Mouse (Mus musculus): ENCODE data around the gene Rnase10. TPM values are rescaled to one million over a fixed set of nuclear protein-coding genes. Genes with fewer than 3 reads are reported as not detected.

The Rnase10 gene
- not detected for polyA plus RNA-seq (2014; fragmentation: Illumina TruSeq; extraction: RNeasy Lipid Tissue Mini Kit (QIAGEN cat#74804); ENCODE audit: low replicate concordance)

DNA sequence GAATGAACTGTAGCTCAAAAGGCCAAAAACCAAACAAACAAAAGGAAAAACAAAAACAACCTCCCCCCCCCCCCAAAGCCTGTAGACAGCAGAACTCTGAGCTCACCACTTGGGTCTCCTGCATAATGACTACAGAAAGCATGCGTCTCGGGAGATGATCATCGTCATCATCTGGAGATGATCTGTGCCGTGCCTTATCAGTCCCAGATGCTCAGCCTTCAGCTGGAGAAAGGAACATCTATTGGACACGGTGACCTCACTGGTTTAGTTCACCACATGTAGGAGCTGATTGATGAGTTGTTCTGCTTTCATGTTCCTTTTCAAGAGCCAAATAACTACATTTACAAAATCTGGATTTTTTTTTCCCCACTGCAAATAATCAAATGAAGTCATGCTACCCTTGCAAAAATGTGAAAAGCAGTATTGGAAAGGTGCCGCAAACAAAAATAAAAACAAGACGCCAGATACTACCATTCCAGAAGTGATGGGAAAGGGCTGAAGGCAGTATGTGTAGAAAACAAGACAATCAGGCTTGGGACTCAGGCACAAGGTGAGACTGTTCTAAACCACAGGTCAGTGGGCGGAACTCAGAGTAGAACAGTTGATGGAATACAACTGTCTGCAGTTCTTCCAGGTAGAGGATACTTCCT is at the start of gene Rnase10:
Gene Rnase10 (plus strand): TSS at position 600 of the 650 bp plus-strand sequence.

GRCm38 (mm10) chr14:51041769-51042168 is 34.2 kb downstream of the Rnase10 start, which contains the start of gene Rnase9:
Gene Rnase9, minus strand, starts transcription at chr14:51041869.

DNA sequence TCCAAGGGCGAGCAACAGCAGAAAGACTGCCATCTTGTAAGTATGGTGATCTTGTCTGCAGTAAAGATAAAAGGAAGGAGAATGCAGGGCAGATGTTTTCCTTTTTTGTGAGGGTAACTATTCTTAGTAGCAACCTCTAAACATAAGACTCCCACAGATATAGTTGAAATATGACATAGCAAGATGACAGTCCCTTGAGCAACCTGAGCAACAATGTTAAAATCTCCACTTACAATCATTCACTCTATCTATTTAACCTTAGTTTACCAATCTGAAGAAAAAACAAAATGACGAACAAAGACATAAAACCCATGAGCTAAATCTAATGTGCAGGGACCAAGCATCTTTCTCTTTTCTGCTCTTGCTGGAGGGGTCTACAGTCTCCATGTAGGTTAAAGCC is 42.5 kb downstream of the Rnase10 start, which contains the start of gene Rnase11:
Gene Rnase11 (minus strand): TSS at position 101 of the 400 bp plus-strand sequence.

GRCm38 (mm10) chr14:51057401-51057831 is 49.9 kb downstream of the Rnase10 start, which contains the start of gene Rnase12:
Gene Rnase12, minus strand, starts transcription at chr14:51057661.

Other genes starting within 250 kb of the Rnase10 start
- 15.0 TPM for gene Ttc5, start 222.2 kb upstream of the Rnase10 start, polyA plus RNA-seq (2014; fragmentation: Illumina TruSeq; extraction: RNeasy Lipid Tissue Mini Kit (QIAGEN cat#74804); ENCODE audit: low replicate concordance)
- gene Ccnb1ip1, start 200.0 kb upstream of the Rnase10 start, polyA plus RNA-seq (2014; fragmentation: Illumina TruSeq; extraction: RNeasy Lipid Tissue Mini Kit (QIAGEN cat#74804); ENCODE audit: low replicate concordance), result not detected
- gene Parp2, start 199.9 kb upstream of the Rnase10 start, polyA plus RNA-seq (2014; fragmentation: Illumina TruSeq; extraction: RNeasy Lipid Tissue Mini Kit (QIAGEN cat#74804); ENCODE audit: low replicate concordance), result 40.6 TPM
- gene Tep1, start 137.2 kb upstream of the Rnase10 start, polyA plus RNA-seq (2014; fragmentation: Illumina TruSeq; extraction: RNeasy Lipid Tissue Mini Kit (QIAGEN cat#74804); ENCODE audit: low replicate concordance), result 55.9 TPM
- 5.5 TPM for gene Klhl33, start 110.2 kb upstream of the Rnase10 start, polyA plus RNA-seq (2014; fragmentation: Illumina TruSeq; extraction: RNeasy Lipid Tissue Mini Kit (QIAGEN cat#74804); ENCODE audit: low replicate concordance)
- 6.3 TPM for gene Osgep, start 82.9 kb upstream of the Rnase10 start, polyA plus RNA-seq (2014; fragmentation: Illumina TruSeq; extraction: RNeasy Lipid Tissue Mini Kit (QIAGEN cat#74804); ENCODE audit: low replicate concordance)
- gene Apex1, start 82.8 kb upstream of the Rnase10 start, polyA plus RNA-seq (2014; fragmentation: Illumina TruSeq; extraction: RNeasy Lipid Tissue Mini Kit (QIAGEN cat#74804); ENCODE audit: low replicate concordance), result 6.1 TPM
- gene Pip4p1, start 76.9 kb upstream of the Rnase10 start, polyA plus RNA-seq (2014; fragmentation: Illumina TruSeq; extraction: RNeasy Lipid Tissue Mini Kit (QIAGEN cat#74804); ENCODE audit: low replicate concordance), result 9.2 TPM
- 250 TPM for gene Pnp, start 76.7 kb upstream of the Rnase10 start, polyA plus RNA-seq (2014; fragmentation: Illumina TruSeq; extraction: RNeasy Lipid Tissue Mini Kit (QIAGEN cat#74804); ENCODE audit: low replicate concordance)
- not detected for gene Gm49342, start 63.2 kb upstream of the Rnase10 start, polyA plus RNA-seq (2014; fragmentation: Illumina TruSeq; extraction: RNeasy Lipid Tissue Mini Kit (QIAGEN cat#74804); ENCODE audit: low replicate concordance)
- 51.2 TPM for gene Pnp2, start 51.8 kb upstream of the Rnase10 start, polyA plus RNA-seq (2014; fragmentation: Illumina TruSeq; extraction: RNeasy Lipid Tissue Mini Kit (QIAGEN cat#74804); ENCODE audit: low replicate concordance)
- gene Rnase9, start 34.1 kb downstream of the Rnase10 start, polyA plus RNA-seq (2014; fragmentation: Illumina TruSeq; extraction: RNeasy Lipid Tissue Mini Kit (QIAGEN cat#74804); ENCODE audit: low replicate concordance), result not detected
- not detected for gene Rnase11, start 42.4 kb downstream of the Rnase10 start, polyA plus RNA-seq (2014; fragmentation: Illumina TruSeq; extraction: RNeasy Lipid Tissue Mini Kit (QIAGEN cat#74804); ENCODE audit: low replicate concordance)
- not detected for gene Rnase12, start 49.9 kb downstream of the Rnase10 start, polyA plus RNA-seq (2014; fragmentation: Illumina TruSeq; extraction: RNeasy Lipid Tissue Mini Kit (QIAGEN cat#74804); ENCODE audit: low replicate concordance)
- gene Olfr750, start 66.7 kb downstream of the Rnase10 start, polyA plus RNA-seq (2014; fragmentation: Illumina TruSeq; extraction: RNeasy Lipid Tissue Mini Kit (QIAGEN cat#74804); ENCODE audit: low replicate concordance), result not detected
- gene Rnase4, start 83.3 kb downstream of the Rnase10 start, polyA plus RNA-seq (2014; fragmentation: Illumina TruSeq; extraction: RNeasy Lipid Tissue Mini Kit (QIAGEN cat#74804); ENCODE audit: low replicate concordance), result 270 TPM
- gene Ang, start 83.4 kb downstream of the Rnase10 start, polyA plus RNA-seq (2014; fragmentation: Illumina TruSeq; extraction: RNeasy Lipid Tissue Mini Kit (QIAGEN cat#74804); ENCODE audit: low replicate concordance), result 15.4 TPM
- gene Eddm3b, start 106.7 kb downstream of the Rnase10 start, polyA plus RNA-seq (2014; fragmentation: Illumina TruSeq; extraction: RNeasy Lipid Tissue Mini Kit (QIAGEN cat#74804); ENCODE audit: low replicate concordance), result not detected
- 16.6 TPM for gene Rnase6, start 116.2 kb downstream of the Rnase10 start, polyA plus RNA-seq (2014; fragmentation: Illumina TruSeq; extraction: RNeasy Lipid Tissue Mini Kit (QIAGEN cat#74804); ENCODE audit: low replicate concordance)
- gene Rnase1, start 139.0 kb downstream of the Rnase10 start, polyA plus RNA-seq (2014; fragmentation: Illumina TruSeq; extraction: RNeasy Lipid Tissue Mini Kit (QIAGEN cat#74804); ENCODE audit: low replicate concordance), result 1,041 TPM
- not detected for gene Rnase2b, start 154.5 kb downstream of the Rnase10 start, polyA plus RNA-seq (2014; fragmentation: Illumina TruSeq; extraction: RNeasy Lipid Tissue Mini Kit (QIAGEN cat#74804); ENCODE audit: low replicate concordance)
- not detected for gene Ang2, start 191.4 kb downstream of the Rnase10 start, polyA plus RNA-seq (2014; fragmentation: Illumina TruSeq; extraction: RNeasy Lipid Tissue Mini Kit (QIAGEN cat#74804); ENCODE audit: low replicate concordance)
- not detected for gene Ear14, start 195.6 kb downstream of the Rnase10 start, polyA plus RNA-seq (2014; fragmentation: Illumina TruSeq; extraction: RNeasy Lipid Tissue Mini Kit (QIAGEN cat#74804); ENCODE audit: low replicate concordance)
- not detected for gene Rnase2a, start 248.4 kb downstream of the Rnase10 start, polyA plus RNA-seq (2014; fragmentation: Illumina TruSeq; extraction: RNeasy Lipid Tissue Mini Kit (QIAGEN cat#74804); ENCODE audit: low replicate concordance)

All from small intestine, adult 10 weeks (tissue).